Mouse (Mus musculus) gonadal fat pad, adult 2 months (tissue): Measurements from ENCODE around the gene Cct8. TPM values are rescaled to one million over a fixed set of nuclear protein-coding genes. Genes with fewer than 3 reads are reported as not detected.
A peak's percentile ranks its signal among the peaks of the same experiment; 100 is the strongest.

Experiments used
- DNase-seq: peaks from one replicate; pipeline ENCODE4 v3.0.0-alpha.2; 2012; ENCODE audit warnings: low read depth
- polyA plus RNA-seq: library from polyadenylated mRNA; depleted of rRNA; stranded (reverse); fragments of >200 nt; gene quantifications from 2 replicates; pipeline ENCODE4 v1.2.3, GENCODE M21; 2012; rRNA removed

Gene Cct8
- polyA plus RNA-seq, 1 experiment: 32.0 TPM

- no peak for DNase-seq
Observed at GRCm38 (mm10) chr16:87445110-87445509, 50.6 kb downstream of the Cct8 start.

DNA sequence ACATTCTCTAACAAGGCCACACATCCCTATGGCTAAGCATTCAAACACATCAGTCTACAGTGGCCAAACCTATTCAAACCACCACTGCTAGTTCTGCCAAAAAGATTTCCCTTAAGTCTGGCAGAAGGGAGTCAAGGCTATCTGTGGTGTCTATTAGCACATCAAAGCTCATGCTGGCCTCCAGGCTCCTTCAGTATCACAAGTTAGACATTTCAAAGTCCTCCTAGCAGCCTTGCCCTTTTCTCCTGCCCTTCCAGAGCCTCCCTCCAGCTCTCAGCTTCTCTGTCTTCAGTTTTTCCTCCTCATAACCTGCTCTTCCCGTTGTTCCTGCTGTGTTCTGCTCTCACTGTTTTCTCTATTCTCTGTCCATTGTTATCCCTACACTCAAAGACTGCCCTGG lies 51.6 kb downstream of the Cct8 start:
- DNase-seq: no peak

DNA sequence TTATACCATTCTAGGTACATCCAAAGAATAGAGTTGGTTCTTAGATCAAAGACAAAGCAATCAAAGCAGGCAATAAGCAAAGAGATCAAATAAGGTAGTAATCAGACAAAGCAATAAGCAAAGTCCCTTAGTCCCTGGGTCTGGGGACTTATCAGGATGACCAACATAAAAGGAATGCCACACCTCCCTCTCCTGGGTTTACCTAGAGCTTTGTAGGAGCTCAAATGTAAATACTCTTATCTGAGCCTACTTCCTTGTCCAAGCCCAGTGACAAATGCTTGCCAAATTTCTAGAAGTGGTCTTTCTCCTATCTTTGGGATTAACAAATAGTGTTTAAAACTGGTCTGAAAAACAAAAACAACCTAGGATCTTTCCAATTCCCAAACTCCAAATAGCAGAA lies 52.4 kb downstream of the Cct8 start:
- DNase-seq: no peak

DNA sequence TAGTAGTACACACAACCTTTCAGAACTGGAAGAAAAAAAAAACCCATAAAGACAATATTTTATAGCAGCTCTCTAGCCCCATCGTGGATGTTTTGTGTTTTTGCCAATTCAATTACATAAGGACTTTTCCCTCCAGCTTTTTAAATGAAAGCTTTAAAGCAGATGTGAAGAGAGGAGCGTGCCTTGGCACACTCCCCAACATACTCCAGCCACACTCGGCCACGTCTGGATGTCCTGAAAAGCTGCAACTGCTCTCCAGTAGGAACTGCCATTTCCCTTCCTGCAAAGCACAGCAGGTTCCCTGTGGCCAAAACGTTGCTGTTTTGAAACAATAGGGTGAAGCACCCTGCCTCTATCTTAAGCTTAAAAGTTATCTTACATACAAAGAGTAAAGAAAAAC lies 53.4 kb downstream of the Cct8 start:
- DNase-seq: no peak

DNA sequence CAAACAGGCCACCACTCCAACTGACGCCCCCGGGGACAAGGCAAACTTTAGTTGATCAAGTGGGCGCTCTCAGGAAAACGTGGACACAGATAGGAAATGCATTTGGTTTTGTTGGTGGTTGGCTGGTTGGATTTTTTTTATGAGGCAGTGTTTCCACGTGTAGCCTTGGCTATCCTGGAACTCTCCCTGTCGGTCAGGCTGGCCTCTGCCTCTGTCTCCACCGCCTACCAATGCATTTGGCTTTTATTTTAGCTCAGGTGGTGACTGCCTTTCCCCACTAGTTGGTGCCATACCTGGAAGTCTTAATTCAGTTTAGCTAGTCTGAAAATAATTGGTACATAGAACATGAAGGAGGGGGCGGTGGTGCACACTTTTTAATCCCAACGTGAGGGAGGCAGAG lies 54.6 kb downstream of the Cct8 start:
- DNase-seq: no peak

GRCm38 (mm10) chr16:87440184-87440686 lies 55.4 kb downstream of the Cct8 start, which contains the start of gene Rwdd2b:
Rwdd2b (minus strand) TSS chr16:87440573.
- DNase-seq: peak; percentile 55

DNA sequence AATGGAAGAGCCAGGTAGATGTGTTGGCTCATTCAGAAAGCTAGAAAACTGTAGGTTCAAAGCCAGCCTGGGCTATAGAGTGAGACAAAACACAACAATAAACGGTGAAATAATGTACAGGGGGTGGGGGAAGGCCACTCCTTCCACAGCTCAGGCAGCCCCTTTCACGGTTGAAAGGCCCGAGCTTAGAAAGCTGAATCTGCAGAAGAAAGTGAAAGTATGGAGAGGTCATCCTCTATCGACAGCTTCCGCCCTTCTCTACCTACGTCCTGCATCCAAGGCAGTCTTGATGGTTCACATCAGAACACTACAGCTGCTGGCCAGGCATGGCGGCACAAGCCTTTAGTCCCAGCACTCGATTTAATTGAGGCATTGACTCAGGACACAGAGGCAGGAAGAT lies 57.0 kb downstream of the Cct8 start:
- DNase-seq: no peak

- DNase-seq: no peak
Observed at GRCm38 (mm10) chr16:87437096-87437495, 58.6 kb downstream of the Cct8 start.

- DNase-seq: no peak
Observed at GRCm38 (mm10) chr16:87435411-87436205, 60.1 kb downstream of the Cct8 start.

DNA sequence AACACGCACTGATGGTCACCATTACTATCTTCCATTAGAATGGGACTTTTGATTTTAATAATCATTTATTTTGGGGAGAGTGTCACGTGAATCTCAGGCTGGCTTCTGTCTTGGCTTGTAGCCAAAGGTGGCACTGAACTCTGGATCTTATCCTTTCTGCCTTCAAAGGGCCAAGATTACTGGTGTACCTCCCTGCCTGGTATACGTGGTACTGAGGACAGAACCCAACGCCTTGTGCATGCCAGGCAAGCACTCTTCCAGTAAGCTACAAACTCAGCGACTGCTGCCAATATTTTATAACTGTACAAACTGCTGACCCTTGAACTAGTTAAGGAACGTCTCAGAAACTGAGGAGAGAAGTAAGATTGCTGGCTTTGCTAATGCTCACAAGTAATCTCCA lies 60.7 kb downstream of the Cct8 start:
- DNase-seq: no peak

GRCm38 (mm10) chr16:87434266-87434665 lies 61.4 kb downstream of the Cct8 start:
- DNase-seq: no peak

Other genes starting within 250 kb of the Cct8 start
- 14.9 and 15.5 TPM in 2 replicates for gene N6amt1, start 141.7 kb downstream of the Cct8 start, polyA plus RNA-seq
- gene Ltn1, start 63.3 kb downstream of the Cct8 start, polyA plus RNA-seq: 8.3 and 8.5 TPM in 2 replicates
- gene Rwdd2b, start 55.3 kb downstream of the Cct8 start, polyA plus RNA-seq: 3.6 and 4.3 TPM in 2 replicates
- 21.5 and 28.8 TPM in 2 replicates for gene Usp16, start 41.2 kb downstream of the Cct8 start, polyA plus RNA-seq
- gene Map3k7cl, start 57.5 kb upstream of the Cct8 start, polyA plus RNA-seq: 5.4 and 5.5 TPM in 2 replicates
- gene Bach1, start 203.1 kb upstream of the Cct8 start, polyA plus RNA-seq: 10.2 and 10.7 TPM in 2 replicates